Mouse (Mus musculus): ENCODE measurements around the gene Adcy6. TPM values are rescaled to one million over a fixed set of nuclear protein-coding genes. Genes with fewer than 3 reads are reported as not detected.
A peak's percentile ranks its signal among the peaks of the same experiment; 100 is the strongest.

The Adcy6 gene
- polyA plus RNA-seq (2015; fragmentation: Nextera tagmentation; extraction: Ambion mirVana) = 29.0 and 32.4 TPM in 2 replicates

GRCm38 (mm10) chr15:98609331-98610130, at the start of gene Adcy6:
TSS of gene Adcy6 (minus strand) at chr15:98610076.
- WGBS = under 1% methylated on average over 53 of the region's 75 CpGs
- peak; percentile 49; the same call in 1 of the 2 replicates for ATAC-seq (ENCODE audit: extremely low read depth, insufficient number of reproducible peaks, low FRiP score, low TSS enrichment)
- H3K36me3 ChIP-seq = peaks cover 7% of the 10 kb centered on the region
- H3K4me2 ChIP-seq = peak within 1 kb of the TSS; percentile 87
- peak within 1 kb of the TSS; percentile 96 for H3K9ac ChIP-seq
- peak within 1 kb of the TSS; percentile 99 for H3K27ac ChIP-seq (replicated peaks)
- peak within 1 kb of the TSS; percentile 94 for H3K4me3 ChIP-seq
- H3K4me1 ChIP-seq = peaks cover 52% of the 10 kb centered on the region
- H3K9me3 ChIP-seq = no peaks in the 10 kb centered on the region
- H3K27me3 ChIP-seq (replicated peaks) = no peaks in the 10 kb centered on the region

GRCm38 (mm10) chr15:98656982-98657751, 47.3 kb upstream of the Adcy6 start:
- peaks cover 11% of the 10 kb centered on the region for H3K4me1 ChIP-seq
- peaks cover 86% of the 10 kb centered on the region for H3K36me3 ChIP-seq
- WGBS = 83% methylated on average over 15 of the region's 15 CpGs
- H3K27me3 ChIP-seq (replicated peaks) = no peaks in the 10 kb centered on the region
- no peaks in the 10 kb centered on the region for H3K9me3 ChIP-seq
- H3K9ac ChIP-seq = no peak overlapping the region
- no peak overlapping the region for H3K4me2 ChIP-seq
- no peak for ATAC-seq (ENCODE audit: extremely low read depth, insufficient number of reproducible peaks, low FRiP score, low TSS enrichment)
- no peak overlapping the region for H3K27ac ChIP-seq (replicated peaks)
- H3K4me3 ChIP-seq = no peak overlapping the region

- H3K27me3 ChIP-seq (replicated peaks) = no peaks in the 10 kb centered on the region
- no peak overlapping the region for H3K4me2 ChIP-seq
- H3K27ac ChIP-seq (replicated peaks) = no peak overlapping the region
- H3K36me3 ChIP-seq = peaks cover 100% of the 10 kb centered on the region
- ATAC-seq (ENCODE audit: extremely low read depth, insufficient number of reproducible peaks, low FRiP score, low TSS enrichment) = no peak
- no peak overlapping the region for H3K9ac ChIP-seq
- no peak overlapping the region for H3K4me3 ChIP-seq
- H3K9me3 ChIP-seq = no peaks in the 10 kb centered on the region
- H3K4me1 ChIP-seq = no peaks in the 10 kb centered on the region
- 90% methylated on average over 8 of the region's 8 CpGs for WGBS
These were observed 42.3 kb upstream of the Adcy6 start for GRCm38 (mm10) chr15:98652174-98652573.

DNA sequence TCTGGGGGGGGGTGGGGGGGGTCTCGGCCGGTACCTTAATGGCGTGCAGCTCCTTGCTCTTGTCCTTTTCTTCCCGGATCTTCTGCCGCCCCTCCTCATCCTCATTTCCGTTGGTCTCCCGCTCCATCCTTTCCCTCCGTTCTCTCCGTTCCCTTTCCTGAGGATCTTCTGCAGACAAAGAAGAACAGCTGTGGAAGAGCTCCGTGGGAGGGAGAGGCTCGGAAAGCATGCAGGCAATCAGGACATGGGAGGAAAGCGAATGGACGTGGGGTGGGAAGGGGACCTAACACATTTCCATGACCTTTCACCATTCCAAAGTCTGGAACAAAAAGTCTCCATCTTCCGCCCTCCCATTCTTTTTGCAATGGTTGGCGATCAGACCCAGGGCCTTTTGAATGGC, 41.6 kb upstream of the Adcy6 start:
- no peak overlapping the region for H3K27ac ChIP-seq (replicated peaks)
- H3K36me3 ChIP-seq = peaks cover 100% of the 10 kb centered on the region
- ATAC-seq (ENCODE audit: extremely low read depth, insufficient number of reproducible peaks, low FRiP score, low TSS enrichment) = no peak
- no peaks in the 10 kb centered on the region for H3K9me3 ChIP-seq
- WGBS = 92% methylated on average over 15 of the region's 15 CpGs
- H3K4me2 ChIP-seq = no peak overlapping the region
- H3K9ac ChIP-seq = no peak overlapping the region
- H3K4me3 ChIP-seq = no peak overlapping the region
- H3K27me3 ChIP-seq (replicated peaks) = no peaks in the 10 kb centered on the region
- H3K4me1 ChIP-seq = no peaks in the 10 kb centered on the region

- no peaks in the 10 kb centered on the region for H3K9me3 ChIP-seq
- H3K27me3 ChIP-seq (replicated peaks) = no peaks in the 10 kb centered on the region
- H3K4me3 ChIP-seq = no peak overlapping the region
- H3K9ac ChIP-seq = no peak overlapping the region
- H3K4me1 ChIP-seq = no peaks in the 10 kb centered on the region
- no peak overlapping the region for H3K27ac ChIP-seq (replicated peaks)
- peaks cover 100% of the 10 kb centered on the region for H3K36me3 ChIP-seq
- H3K4me2 ChIP-seq = no peak overlapping the region
- 95% methylated on average over 3 of the region's 3 CpGs for WGBS
- ATAC-seq (ENCODE audit: extremely low read depth, insufficient number of reproducible peaks, low FRiP score, low TSS enrichment) = no peak
These were observed 38.2 kb upstream of the Adcy6 start for GRCm38 (mm10) chr15:98648071-98648470.

GRCm38 (mm10) chr15:98647308-98647707, 37.4 kb upstream of the Adcy6 start:
- no peak overlapping the region for H3K9ac ChIP-seq
- H3K27ac ChIP-seq (replicated peaks) = no peak overlapping the region
- no peaks in the 10 kb centered on the region for H3K4me1 ChIP-seq
- 90% methylated on average over 10 of the region's 10 CpGs for WGBS
- no peak overlapping the region for H3K4me3 ChIP-seq
- no peaks in the 10 kb centered on the region for H3K27me3 ChIP-seq (replicated peaks)
- H3K9me3 ChIP-seq = no peaks in the 10 kb centered on the region
- no peak overlapping the region for H3K4me2 ChIP-seq
- ATAC-seq (ENCODE audit: extremely low read depth, insufficient number of reproducible peaks, low FRiP score, low TSS enrichment) = no peak
- peaks cover 100% of the 10 kb centered on the region for H3K36me3 ChIP-seq

DNA sequence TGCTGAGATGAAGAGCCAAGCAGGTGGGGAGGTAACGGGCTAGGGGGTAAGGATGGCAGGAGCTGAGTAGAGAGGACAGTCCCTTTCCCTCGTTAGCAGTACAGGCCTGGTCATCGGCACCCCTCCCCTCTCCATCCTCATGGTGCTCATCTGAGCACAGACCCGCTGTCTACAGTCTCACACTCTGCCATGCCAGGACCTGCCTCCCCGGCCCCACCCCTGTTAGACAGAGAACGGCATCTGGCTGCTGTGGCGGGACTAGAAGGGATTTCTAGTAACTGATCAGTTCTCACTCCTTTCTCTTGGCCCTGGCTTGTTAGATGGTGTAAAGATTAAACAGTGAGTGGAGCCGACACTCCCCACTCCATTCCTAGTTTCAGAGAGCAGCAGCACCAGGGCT, 36.9 kb upstream of the Adcy6 start:
- no peak overlapping the region for H3K4me2 ChIP-seq
- peaks cover 100% of the 10 kb centered on the region for H3K36me3 ChIP-seq
- H3K9me3 ChIP-seq = no peaks in the 10 kb centered on the region
- H3K9ac ChIP-seq = no peak overlapping the region
- no peak overlapping the region for H3K27ac ChIP-seq (replicated peaks)
- 67% methylated on average over 8 of the region's 8 CpGs for WGBS
- H3K4me1 ChIP-seq = no peaks in the 10 kb centered on the region
- H3K27me3 ChIP-seq (replicated peaks) = no peaks in the 10 kb centered on the region
- H3K4me3 ChIP-seq = no peak overlapping the region
- no peak for ATAC-seq (ENCODE audit: extremely low read depth, insufficient number of reproducible peaks, low FRiP score, low TSS enrichment)

GRCm38 (mm10) chr15:98645057-98646026, 35.5 kb upstream of the Adcy6 start:
- H3K27ac ChIP-seq (replicated peaks) = no peak overlapping the region
- ATAC-seq (ENCODE audit: extremely low read depth, insufficient number of reproducible peaks, low FRiP score, low TSS enrichment) = no peak
- no peaks in the 10 kb centered on the region for H3K27me3 ChIP-seq (replicated peaks)
- H3K4me2 ChIP-seq = no peak overlapping the region
- H3K36me3 ChIP-seq = peaks cover 96% of the 10 kb centered on the region
- H3K9me3 ChIP-seq = no peaks in the 10 kb centered on the region
- H3K4me3 ChIP-seq = no peak overlapping the region
- H3K9ac ChIP-seq = no peak overlapping the region
- H3K4me1 ChIP-seq = no peaks in the 10 kb centered on the region
- WGBS = 88% methylated on average over 24 of the region's 24 CpGs

GRCm38 (mm10) chr15:98644406-98644805, 34.5 kb upstream of the Adcy6 start:
- Histone ChIP-seq H3K9ac (no peak overlapping the region), H3K36me3 (peaks cover 89% of the 10 kb centered on the region), H3K27ac (replicated peaks) (no peak overlapping the region), H3K27me3 (replicated peaks) (peaks cover 2% of the 10 kb centered on the region; the same call in 1 of the 2 replicates), H3K4me2 (no peak overlapping the region), H3K4me3 (no peak overlapping the region), H3K4me1 (no peaks in the 10 kb centered on the region), H3K9me3 (no peaks in the 10 kb centered on the region)
- no peak for ATAC-seq (ENCODE audit: extremely low read depth, insufficient number of reproducible peaks, low FRiP score, low TSS enrichment)
- WGBS = 86% methylated on average over 12 of the region's 12 CpGs

DNA sequence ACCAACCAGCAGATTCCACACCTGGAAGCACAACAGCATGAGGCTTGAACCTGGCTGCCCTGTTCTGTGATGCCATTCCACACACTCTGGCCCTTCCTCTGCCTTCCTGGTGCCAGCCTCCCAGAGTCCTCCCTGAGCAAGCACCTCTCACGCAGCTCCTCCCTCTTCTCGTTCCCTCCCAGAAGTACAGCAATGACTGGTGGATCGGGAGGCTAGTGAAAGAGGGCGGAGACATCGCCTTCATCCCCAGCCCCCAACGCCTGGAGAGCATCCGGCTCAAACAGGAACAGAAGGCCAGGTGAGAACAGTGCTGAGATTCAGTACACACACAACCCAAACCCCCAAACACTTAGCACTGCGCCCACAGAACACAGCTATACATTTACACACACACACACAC, 30.3 kb upstream of the Adcy6 start:
- H3K27me3 ChIP-seq (replicated peaks) = peaks cover 34% of the 10 kb centered on the region
- H3K9me3 ChIP-seq = no peaks in the 10 kb centered on the region
- no peak overlapping the region for H3K4me3 ChIP-seq
- WGBS = 34% methylated on average over 8 of the region's 8 CpGs
- 0 out of 2 replicates have a peak overlapping the region, but pooled peaks have one; percentile 21 for H3K9ac ChIP-seq
- no peak overlapping the region for H3K4me2 ChIP-seq
- H3K4me1 ChIP-seq = peaks cover 16% of the 10 kb centered on the region
- ATAC-seq (ENCODE audit: extremely low read depth, insufficient number of reproducible peaks, low FRiP score, low TSS enrichment) = no peak
- H3K27ac ChIP-seq (replicated peaks) = no peak overlapping the region
- H3K36me3 ChIP-seq = peaks cover 47% of the 10 kb centered on the region

GRCm38 (mm10) chr15:98637155-98637554, 27.3 kb upstream of the Adcy6 start:
- H3K27me3 ChIP-seq (replicated peaks) = peaks cover 60% of the 10 kb centered on the region
- H3K9ac ChIP-seq = no peak overlapping the region
- 52% methylated on average over 3 of the region's 3 CpGs for WGBS

More at GRCm38 (mm10) chr15:98637155-98637554, 27.3 kb upstream of the Adcy6 start:
- Histone ChIP-seq H3K4me2 (no peak overlapping the region), H3K4me1 (peaks cover 40% of the 10 kb centered on the region), H3K27ac (replicated peaks) (no peak overlapping the region), H3K36me3 (peaks cover 17% of the 10 kb centered on the region), H3K4me3 (no peak overlapping the region), H3K9me3 (no peaks in the 10 kb centered on the region)
- ATAC-seq (ENCODE audit: extremely low read depth, insufficient number of reproducible peaks, low FRiP score, low TSS enrichment) = no peak
